Mouse (Mus musculus): Measurements from ENCODE around the gene Isoc2b. TPM values are rescaled to one million over a fixed set of nuclear protein-coding genes. Genes with fewer than 3 reads are reported as not detected.
"Not testable (repeated sequence)": the region's sequence is repeated elsewhere in the genome, so short reads cannot be mapped to it uniquely, and the experiment has no call there.

The Isoc2b gene
- polyA plus RNA-seq, 1 experiment from 2014 or later = 16.7 TPM

DNA sequence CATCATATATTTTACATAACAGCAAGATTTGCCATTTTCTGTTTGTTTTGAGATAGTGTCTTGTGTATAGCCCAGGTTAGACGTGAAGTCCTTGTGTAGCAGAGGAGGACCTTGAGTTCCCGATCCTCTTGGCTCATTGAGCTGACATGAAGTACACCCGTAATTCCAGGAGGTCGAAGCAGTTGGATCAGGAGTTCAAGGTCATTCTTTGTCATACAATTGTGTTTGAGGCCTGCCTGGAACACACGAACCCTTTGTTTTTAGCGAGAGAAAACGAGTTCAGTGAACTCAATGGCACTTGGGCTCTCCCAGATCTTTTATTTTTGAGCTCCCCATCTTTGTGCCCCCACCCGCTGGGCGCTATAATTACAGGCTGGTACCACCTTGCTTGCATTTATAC lies 32.3 kb upstream of the Isoc2b start:
- Histone ChIP-seq H3K4me3 (replicated peaks; ENCODE audit: low read length) (no peak overlapping the region), H3K9me3 (replicated peaks; ENCODE audit: control insufficient read depth, low read length) (peaks cover 3% of the 10 kb centered on the region; the same call in 1 of the 2 replicates), H3K4me2 (ENCODE audit: low read depth, low read length) (no peak overlapping the region), H3K4me1 (ENCODE audit: control insufficient read depth, insufficient read depth, low read length) (peaks cover 12% of the 10 kb centered on the region; the same call in 1 of the 2 replicates), H3K27ac (ENCODE audit: low read length) (no peak overlapping the region), H3K36me3 (ENCODE audit: control insufficient read depth, insufficient read depth, low read length) (no peaks in the 10 kb centered on the region), H3K27me3 (ENCODE audit: control insufficient read depth, insufficient read depth, low read length) (no peaks in the 10 kb centered on the region), H3K9ac (ENCODE audit: low read length) (no peak overlapping the region)
- no peak for ATAC-seq (ENCODE audit: insufficient read depth, low FRiP score)
- 76% methylated on average over 9 of the region's 9 CpGs for WGBS

DNA sequence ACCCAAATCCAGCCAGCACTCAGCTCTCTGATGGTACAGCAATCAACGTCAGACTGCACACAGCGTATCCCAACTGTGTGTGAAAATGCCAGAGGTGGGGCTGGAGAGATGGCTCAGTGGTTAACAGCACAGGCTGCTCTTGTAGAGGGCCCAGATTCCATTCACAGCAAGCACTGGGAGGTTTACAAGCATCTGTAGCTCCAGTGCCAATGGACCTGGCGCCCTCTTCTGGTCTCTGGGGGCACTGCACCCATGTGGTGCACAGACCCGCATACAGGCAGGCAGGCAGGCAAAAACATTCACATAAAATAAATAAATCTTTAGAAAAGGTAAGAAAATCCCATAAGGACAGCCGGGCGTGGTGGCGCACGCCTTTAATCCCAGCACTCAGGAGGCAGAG lies 31.1 kb upstream of the Isoc2b start:
- H3K27me3 ChIP-seq (ENCODE audit: control insufficient read depth, insufficient read depth, low read length) = no peaks in the 10 kb centered on the region
- ATAC-seq (ENCODE audit: insufficient read depth, low FRiP score) = no peak
- H3K4me1 ChIP-seq (ENCODE audit: control insufficient read depth, insufficient read depth, low read length) = peaks cover 12% of the 10 kb centered on the region; the same call in 1 of the 2 replicates
- H3K9me3 ChIP-seq (replicated peaks; ENCODE audit: control insufficient read depth, low read length) = peaks cover 3% of the 10 kb centered on the region; the same call in 1 of the 2 replicates
- 55% methylated on average over 8 of the region's 8 CpGs for WGBS
- H3K27ac ChIP-seq (ENCODE audit: low read length) = no peak overlapping the region
- no peaks in the 10 kb centered on the region for H3K36me3 ChIP-seq (ENCODE audit: control insufficient read depth, insufficient read depth, low read length)
- no peak overlapping the region for H3K9ac ChIP-seq (ENCODE audit: low read length)
- H3K4me3 ChIP-seq (replicated peaks; ENCODE audit: low read length) = no peak overlapping the region
- no peak overlapping the region for H3K4me2 ChIP-seq (ENCODE audit: low read depth, low read length)

DNA sequence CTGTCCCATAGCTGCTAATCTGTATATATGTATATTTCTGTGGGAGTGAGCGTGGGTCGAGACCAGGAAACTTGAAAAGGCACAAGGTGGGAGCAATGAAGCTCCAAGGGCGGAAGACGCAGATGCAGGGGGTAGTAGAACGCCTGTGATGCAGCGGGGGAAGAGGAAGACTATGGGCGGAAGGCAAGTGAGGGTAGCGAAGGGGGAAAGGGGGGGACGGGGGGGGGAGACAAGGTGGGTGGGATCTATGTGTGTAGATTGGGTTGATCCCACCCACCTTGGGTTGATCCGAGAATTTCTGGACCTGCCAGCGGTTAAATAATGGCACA lies 30.4 kb upstream of the Isoc2b start:
- peak overlapping the region; percentile 46 for H3K9ac ChIP-seq (ENCODE audit: low read length)

DNA sequence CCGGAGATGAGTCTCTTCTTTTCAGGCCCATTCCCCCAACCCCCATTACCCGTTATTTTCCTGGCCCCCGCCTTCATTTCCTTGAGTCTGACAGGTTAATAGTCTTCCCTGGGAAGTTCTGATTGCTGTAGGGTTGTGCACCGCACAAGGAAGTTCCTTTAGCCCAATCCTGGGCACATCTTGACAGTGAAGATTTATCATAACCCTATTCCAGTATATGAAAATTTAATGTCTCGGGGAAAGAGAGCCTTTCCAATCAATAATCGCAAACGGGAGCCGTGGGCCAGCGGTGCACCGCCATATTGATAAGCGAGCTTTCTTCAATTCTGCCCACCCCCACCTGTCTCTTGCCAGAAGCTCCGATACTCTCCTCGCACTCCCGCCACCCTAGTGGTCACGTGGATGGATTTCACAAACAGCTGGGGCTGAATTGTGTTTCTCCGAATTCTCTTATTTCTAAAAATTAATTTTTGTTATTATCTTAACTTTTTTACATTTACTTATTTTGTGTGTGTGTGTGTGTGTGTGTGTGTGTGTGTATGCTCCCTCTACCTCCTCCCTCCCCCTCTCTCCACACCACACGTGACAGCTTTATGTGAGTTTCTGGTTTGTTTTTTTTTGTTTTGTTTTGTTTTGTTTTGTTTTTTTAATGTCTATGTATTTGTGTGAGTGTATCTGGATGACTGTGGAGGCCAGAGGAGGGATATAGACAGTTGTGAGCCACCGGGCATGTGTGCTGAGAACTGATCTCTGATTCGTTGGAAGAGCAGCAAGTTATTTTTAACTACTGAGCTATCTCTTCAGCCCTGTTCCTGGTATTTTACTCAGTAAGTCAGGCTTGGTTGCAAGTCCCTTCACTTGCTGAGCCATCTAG lies 29.8 kb upstream of the Isoc2b start:
- Histone ChIP-seq H3K36me3 (ENCODE audit: control insufficient read depth, insufficient read depth, low read length) (no peaks in the 10 kb centered on the region), H3K9me3 (replicated peaks; ENCODE audit: control insufficient read depth, low read length) (peaks cover 3% of the 10 kb centered on the region; the same call in 1 of the 2 replicates), H3K4me3 (replicated peaks; ENCODE audit: low read length) (peak overlapping the region; percentile 38), H3K4me2 (ENCODE audit: low read depth, low read length) (peak overlapping the region; percentile 64), H3K9ac (ENCODE audit: low read length) (peak overlapping the region; percentile 47), H3K27me3 (ENCODE audit: control insufficient read depth, insufficient read depth, low read length) (no peaks in the 10 kb centered on the region), H3K27ac (ENCODE audit: low read length) (no peak overlapping the region), H3K4me1 (ENCODE audit: control insufficient read depth, insufficient read depth, low read length) (peaks cover 12% of the 10 kb centered on the region; the same call in 1 of the 2 replicates)
- ATAC-seq (ENCODE audit: insufficient read depth, low FRiP score) = 0 out of 2 replicates have a peak, but pooled peaks have one; percentile 4
- WGBS = 8% methylated on average over 19 of the region's 19 CpGs

More for the DNA sequence above, 30.4 kb upstream of the Isoc2b start:
- Histone ChIP-seq H3K4me1 (ENCODE audit: control insufficient read depth, insufficient read depth, low read length) (peaks cover 12% of the 10 kb centered on the region; the same call in 1 of the 2 replicates), H3K9me3 (replicated peaks; ENCODE audit: control insufficient read depth, low read length) (peaks cover 3% of the 10 kb centered on the region; the same call in 1 of the 2 replicates), H3K27ac (ENCODE audit: low read length) (no peak overlapping the region), H3K27me3 (ENCODE audit: control insufficient read depth, insufficient read depth, low read length) (no peaks in the 10 kb centered on the region), H3K36me3 (ENCODE audit: control insufficient read depth, insufficient read depth, low read length) (no peaks in the 10 kb centered on the region), H3K4me3 (replicated peaks; ENCODE audit: low read length) (peak overlapping the region; percentile 38), H3K4me2 (ENCODE audit: low read depth, low read length) (peak overlapping the region; percentile 64)
- 27% methylated on average over 11 of the region's 11 CpGs for WGBS
- no peak for ATAC-seq (ENCODE audit: insufficient read depth, low FRiP score)

DNA sequence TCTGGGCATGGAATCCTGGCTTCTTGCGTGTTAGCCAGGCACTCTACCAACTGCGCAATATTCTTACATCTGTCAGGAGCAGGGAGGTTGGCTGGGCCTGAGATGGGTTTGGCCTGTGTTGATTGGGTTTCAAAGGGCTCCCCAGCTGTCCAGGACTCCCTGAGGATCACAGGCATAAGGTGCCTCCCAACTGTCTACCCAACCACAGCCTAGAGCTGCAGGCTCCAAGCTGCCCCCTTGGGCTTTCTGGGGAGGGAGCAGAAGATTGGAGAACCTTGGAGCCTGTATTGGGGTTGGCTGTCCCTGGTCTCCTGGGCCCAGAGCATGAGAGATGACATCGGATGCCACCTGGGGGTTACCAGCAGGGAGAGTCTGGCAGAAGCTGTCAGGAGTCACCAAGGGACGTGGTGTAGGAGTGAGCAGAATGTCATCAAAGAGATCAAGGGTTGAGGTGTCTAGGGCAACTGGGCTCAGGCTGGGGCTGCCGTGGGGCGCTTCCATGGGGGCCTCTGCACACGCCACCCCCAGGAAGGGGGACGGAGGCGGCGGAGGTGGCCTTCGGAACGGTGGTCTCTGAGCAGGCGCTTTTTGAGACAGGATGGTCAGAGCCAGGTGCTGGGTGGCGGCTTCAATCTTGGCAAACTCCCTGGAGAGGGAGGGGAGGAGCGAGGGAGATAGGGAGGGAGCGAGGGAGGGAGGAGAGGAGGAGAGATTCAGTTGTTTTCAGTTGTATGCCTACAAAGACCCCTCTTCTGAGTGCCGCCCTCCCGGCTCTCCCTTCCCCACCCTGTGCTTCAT lies 29.0 kb upstream of the Isoc2b start:
- Histone ChIP-seq H3K4me3 (replicated peaks; ENCODE audit: low read length) (peak overlapping the region; percentile 38), H3K9ac (ENCODE audit: low read length) (peak overlapping the region; percentile 47), H3K27ac (ENCODE audit: low read length) (no peak overlapping the region), H3K4me2 (ENCODE audit: low read depth, low read length) (peak overlapping the region; percentile 64), H3K27me3 (ENCODE audit: control insufficient read depth, insufficient read depth, low read length) (no peaks in the 10 kb centered on the region), H3K4me1 (ENCODE audit: control insufficient read depth, insufficient read depth, low read length) (peaks cover 12% of the 10 kb centered on the region; the same call in 1 of the 2 replicates), H3K9me3 (replicated peaks; ENCODE audit: control insufficient read depth, low read length) (peaks cover 3% of the 10 kb centered on the region; the same call in 1 of the 2 replicates), H3K36me3 (ENCODE audit: control insufficient read depth, insufficient read depth, low read length) (no peaks in the 10 kb centered on the region)
- 18% methylated on average over 18 of the region's 18 CpGs for WGBS
- ATAC-seq (ENCODE audit: insufficient read depth, low FRiP score) = peak; percentile 55; the same call in 1 of the 2 replicates

DNA sequence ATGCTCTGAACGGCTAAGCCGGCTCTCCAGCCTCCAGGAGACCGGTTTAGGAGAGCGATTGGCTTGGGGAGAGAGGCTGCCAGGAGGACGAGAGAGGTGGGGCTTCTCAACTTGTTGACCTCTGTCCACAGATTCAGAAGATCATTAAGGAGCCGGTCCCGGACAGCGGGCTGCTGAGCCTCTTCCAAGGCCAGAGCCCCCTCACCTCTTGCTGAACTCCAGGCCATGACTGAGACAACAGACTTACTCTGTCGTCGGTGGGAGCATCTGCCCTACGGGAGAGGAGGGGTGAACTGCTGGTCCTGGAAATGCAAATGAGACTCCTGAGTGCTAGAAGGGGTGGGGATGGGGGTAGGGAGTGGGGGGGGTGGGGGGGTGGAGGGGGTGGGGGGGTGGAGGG lies 25.1 kb upstream of the Isoc2b start:
- WGBS = 53% methylated on average over 11 of the region's 11 CpGs
- no peak for ATAC-seq (ENCODE audit: insufficient read depth, low FRiP score)
- no peaks in the 10 kb centered on the region for H3K27me3 ChIP-seq (ENCODE audit: control insufficient read depth, insufficient read depth, low read length)

GRCm38 (mm10) chr7:4886680-4887079 lies 16.6 kb upstream of the Isoc2b start:
- ATAC-seq (ENCODE audit: insufficient read depth, low FRiP score) = no peak
- H3K4me1 ChIP-seq (ENCODE audit: control insufficient read depth, insufficient read depth, low read length) = no peaks in the 10 kb centered on the region
- no peak overlapping the region for H3K27ac ChIP-seq (ENCODE audit: low read length)
- H3K9me3 ChIP-seq (replicated peaks; ENCODE audit: control insufficient read depth, low read length) = no peaks in the 10 kb centered on the region
- H3K27me3 ChIP-seq (ENCODE audit: control insufficient read depth, insufficient read depth, low read length) = no peaks in the 10 kb centered on the region
- no peaks in the 10 kb centered on the region for H3K36me3 ChIP-seq (ENCODE audit: control insufficient read depth, insufficient read depth, low read length)
- H3K9ac ChIP-seq (ENCODE audit: low read length) = no peak overlapping the region
- 33% methylated on average over 4 of the region's 4 CpGs for WGBS
- no peak overlapping the region for H3K4me3 ChIP-seq (replicated peaks; ENCODE audit: low read length)
- H3K4me2 ChIP-seq (ENCODE audit: low read depth, low read length) = no peak overlapping the region

More for the DNA sequence above, 25.1 kb upstream of the Isoc2b start:
- no peak overlapping the region for H3K9ac ChIP-seq (ENCODE audit: low read length)
- H3K36me3 ChIP-seq (ENCODE audit: control insufficient read depth, insufficient read depth, low read length) = no peaks in the 10 kb centered on the region
- no peak overlapping the region for H3K4me3 ChIP-seq (replicated peaks; ENCODE audit: low read length)
- no peaks in the 10 kb centered on the region for H3K9me3 ChIP-seq (replicated peaks; ENCODE audit: control insufficient read depth, low read length)
- no peak overlapping the region for H3K27ac ChIP-seq (ENCODE audit: low read length)
- H3K4me1 ChIP-seq (ENCODE audit: control insufficient read depth, insufficient read depth, low read length) = peaks cover 9% of the 10 kb centered on the region; the same call in 1 of the 2 replicates
- H3K4me2 ChIP-seq (ENCODE audit: low read depth, low read length) = no peak overlapping the region

GRCm38 (mm10) chr7:4879036-4879435 lies 9.0 kb upstream of the Isoc2b start:
- WGBS = 90% methylated on average over 1 of the region's 1 CpGs
- not testable (repeated sequence) for H3K9me3 ChIP-seq (replicated peaks; ENCODE audit: control insufficient read depth, low read length); H3K4me2 ChIP-seq (ENCODE audit: low read depth, low read length); H3K4me3 ChIP-seq (replicated peaks; ENCODE audit: low read length); H3K27me3 ChIP-seq (ENCODE audit: control insufficient read depth, insufficient read depth, low read length); ATAC-seq (ENCODE audit: insufficient read depth, low FRiP score); H3K9ac ChIP-seq (ENCODE audit: low read length); H3K36me3 ChIP-seq (ENCODE audit: control insufficient read depth, insufficient read depth, low read length); H3K27ac ChIP-seq (ENCODE audit: low read length)
- peaks cover 14% of the 10 kb centered on the region for H3K4me1 ChIP-seq (ENCODE audit: control insufficient read depth, insufficient read depth, low read length)

DNA sequence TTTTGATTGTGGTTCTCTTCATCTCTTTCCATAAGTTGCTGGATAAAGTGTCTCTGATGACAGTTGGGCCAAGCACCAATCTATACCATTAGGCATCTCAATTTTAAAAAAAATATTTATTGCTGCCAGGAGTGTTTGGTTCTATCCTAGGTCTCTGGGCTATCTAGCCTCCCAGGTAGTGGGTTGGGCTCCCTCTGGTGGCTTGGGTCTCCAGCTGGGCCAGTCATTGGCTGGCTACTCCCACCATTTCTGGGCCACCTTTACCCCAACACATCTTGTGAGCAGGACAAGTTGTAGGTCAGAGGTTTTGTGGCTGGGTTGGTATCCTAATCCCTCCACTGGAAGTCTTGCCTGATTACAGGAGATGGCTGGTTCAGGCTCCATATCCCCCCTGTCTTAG lies 8.1 kb upstream of the Isoc2b start:
- no peak overlapping the region for H3K4me3 ChIP-seq (replicated peaks; ENCODE audit: low read length)
- no peaks in the 10 kb centered on the region for H3K36me3 ChIP-seq (ENCODE audit: control insufficient read depth, insufficient read depth, low read length)
- peak overlapping the region; percentile 92; the same call in 1 of the 2 replicates for H3K4me2 ChIP-seq (ENCODE audit: low read depth, low read length)
- no peak overlapping the region for H3K9ac ChIP-seq (ENCODE audit: low read length)
- H3K9me3 ChIP-seq (replicated peaks; ENCODE audit: control insufficient read depth, low read length) = no peaks in the 10 kb centered on the region
- H3K4me1 ChIP-seq (ENCODE audit: control insufficient read depth, insufficient read depth, low read length) = peaks cover 14% of the 10 kb centered on the region
- ATAC-seq (ENCODE audit: insufficient read depth, low FRiP score) = no peak
- no peaks in the 10 kb centered on the region for H3K27me3 ChIP-seq (ENCODE audit: control insufficient read depth, insufficient read depth, low read length)
- no peak overlapping the region for H3K27ac ChIP-seq (ENCODE audit: low read length)

Data from stomach, embryonic 16.5 days (tissue).